Mouse (Mus musculus): Measurements from ENCODE around the gene Aars. TPM values are rescaled to one million over a fixed set of nuclear protein-coding genes. Genes with fewer than 3 reads are reported as not detected.

Gene Aars
- polyA plus RNA-seq, 1 experiment from 2014 or later, result 61.4 TPM

DNA sequence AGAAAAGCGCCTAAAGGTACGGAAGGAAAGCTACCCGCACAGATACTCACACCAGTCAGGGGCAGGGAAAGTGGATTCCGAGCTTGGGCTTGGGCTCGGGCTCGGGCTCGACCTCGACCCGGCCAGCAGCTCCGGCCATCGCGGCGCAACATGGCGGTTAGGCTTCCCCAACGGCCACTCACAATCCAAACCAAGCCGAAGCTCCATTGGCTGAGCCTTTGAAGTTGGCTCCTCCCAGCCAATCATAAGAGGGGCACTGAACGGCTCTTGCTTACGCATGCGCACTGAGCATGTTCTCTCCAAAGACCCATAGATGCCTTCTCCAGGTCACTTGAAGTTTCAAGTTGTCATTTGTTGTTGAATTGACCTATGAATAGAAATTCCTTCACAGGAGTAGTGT lies 1.4 kb upstream of the Aars start, which contains the start of gene Ddx19b:
Ddx19b (minus strand) TSS at position 180 of the 400 bp plus-strand sequence.
- no peak within 1 kb of the TSS for H3K27ac ChIP-seq
- H3K4me2 ChIP-seq, result no peak within 1 kb of the TSS
- peaks cover 26% of the 10 kb centered on the region for H3K4me1 ChIP-seq
- no peak within 1 kb of the TSS for H3K4me3 ChIP-seq (replicated peaks)
- no peaks in the 10 kb centered on the region for H3K9me3 ChIP-seq (replicated peaks)
- ATAC-seq (replicated peaks; ENCODE audit: low FRiP score), result no peak
- WGBS, result 97% methylated on average over 19 of the region's 19 CpGs
- H3K9ac ChIP-seq, result no peak within 1 kb of the TSS
- peaks cover 5% of the 10 kb centered on the region for H3K36me3 ChIP-seq
- 0 out of 2 replicates have a peak, but pooled peaks cover 11% of the 10 kb centered on the region for H3K27me3 ChIP-seq

DNA sequence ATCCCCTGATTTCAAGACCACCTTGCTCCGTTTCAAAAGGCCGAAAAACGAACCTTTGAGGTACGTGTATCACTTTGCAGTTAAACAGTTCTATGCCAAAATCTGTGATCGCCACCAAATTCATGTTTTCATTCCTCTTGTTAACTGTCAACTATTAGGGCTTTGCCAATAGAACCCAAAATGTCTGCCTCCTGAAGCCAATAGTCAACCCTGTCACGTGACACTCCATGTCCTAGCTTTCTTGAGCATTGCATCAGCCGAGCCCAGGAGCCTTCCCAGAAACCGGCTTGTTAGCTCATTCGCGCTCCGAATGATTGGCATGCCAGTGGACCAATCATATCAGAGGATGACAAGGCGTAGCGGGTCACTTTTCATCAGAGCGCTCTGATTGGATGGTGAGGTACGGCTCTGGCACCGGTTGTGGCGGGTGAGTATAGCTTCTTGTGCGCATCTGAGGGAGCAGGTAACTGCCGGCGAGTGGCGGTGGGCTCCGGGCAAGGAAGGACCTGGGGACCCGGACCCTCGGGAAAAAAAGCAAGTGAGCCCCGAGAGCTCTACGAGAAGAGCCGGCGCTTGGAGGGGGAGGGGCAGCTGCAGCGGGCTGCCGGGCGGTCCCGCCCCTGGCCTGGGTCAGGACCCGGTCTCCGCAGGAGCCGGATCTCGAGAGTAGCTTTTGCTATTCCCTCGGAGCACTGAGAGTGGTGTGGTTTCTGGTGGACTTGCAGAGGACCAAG lies 705 bp downstream of the Aars start:
- 6% methylated on average over 37 of the region's 37 CpGs for WGBS
- Histone ChIP-seq H3K27me3 (0 out of 2 replicates have a peak, but pooled peaks cover 11% of the 10 kb centered on the region), H3K9me3 (replicated peaks) (no peaks in the 10 kb centered on the region), H3K4me2 (peak overlapping the region; percentile 65), H3K36me3 (peaks cover 24% of the 10 kb centered on the region), H3K4me1 (peaks cover 23% of the 10 kb centered on the region), H3K4me3 (replicated peaks) (peak overlapping the region; percentile 81), H3K9ac (peak overlapping the region; percentile 71), H3K27ac (peak overlapping the region; percentile 90)
- peak; percentile 99 for ATAC-seq (replicated peaks; ENCODE audit: low FRiP score)

DNA sequence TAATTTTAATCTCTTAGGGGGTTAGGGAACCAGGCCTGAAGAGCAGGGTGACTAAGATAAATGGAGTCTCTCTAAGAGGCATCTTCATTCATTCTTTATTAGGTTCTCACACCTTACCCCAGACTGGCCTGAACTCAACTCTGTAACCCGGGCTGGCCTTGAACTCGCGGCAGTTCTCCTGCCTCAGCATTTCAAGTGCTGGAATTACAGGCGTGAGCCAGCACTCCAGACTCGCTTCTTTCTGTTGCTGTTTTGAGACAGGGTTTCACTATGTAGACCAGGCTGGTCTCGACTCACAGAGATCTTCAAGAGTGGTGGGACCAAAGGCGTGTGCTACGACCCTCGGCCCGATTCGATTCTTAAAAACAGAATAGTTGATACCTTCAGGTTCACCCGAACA lies 1.3 kb downstream of the Aars start:
- peak overlapping the region; percentile 65 for H3K4me2 ChIP-seq
- peak overlapping the region; percentile 81 for H3K4me3 ChIP-seq (replicated peaks)
- peak overlapping the region; percentile 71 for H3K9ac ChIP-seq
- no peaks in the 10 kb centered on the region for H3K9me3 ChIP-seq (replicated peaks)
- H3K27me3 ChIP-seq, result 0 out of 2 replicates have a peak, but pooled peaks cover 11% of the 10 kb centered on the region
- H3K4me1 ChIP-seq, result peaks cover 23% of the 10 kb centered on the region
- peak overlapping the region; percentile 90 for H3K27ac ChIP-seq
- ATAC-seq (replicated peaks; ENCODE audit: low FRiP score), result no peak
- 18% methylated on average over 12 of the region's 12 CpGs for WGBS
- peaks cover 30% of the 10 kb centered on the region for H3K36me3 ChIP-seq

DNA sequence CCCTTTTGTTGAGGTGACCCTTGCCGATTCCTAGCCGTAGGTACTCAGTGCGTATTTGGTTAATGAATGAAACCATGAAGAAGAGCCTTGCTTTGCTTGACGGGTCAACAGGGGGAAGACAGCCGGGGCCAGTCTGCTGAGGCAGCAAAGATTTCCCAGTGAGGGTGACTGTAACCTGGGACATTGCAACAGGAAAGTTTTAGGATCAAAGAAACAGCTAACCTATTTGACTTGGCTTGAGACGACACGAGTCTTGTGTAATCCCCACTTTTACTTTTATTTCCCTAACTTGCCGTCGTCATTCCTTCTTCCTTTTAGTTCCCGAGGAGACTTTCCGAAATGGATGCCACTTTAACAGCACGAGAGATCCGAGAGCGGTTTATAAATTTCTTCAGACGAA lies 3.6 kb downstream of the Aars start:
- H3K9ac ChIP-seq, result no peak overlapping the region
- no peak for ATAC-seq (replicated peaks; ENCODE audit: low FRiP score)

DNA sequence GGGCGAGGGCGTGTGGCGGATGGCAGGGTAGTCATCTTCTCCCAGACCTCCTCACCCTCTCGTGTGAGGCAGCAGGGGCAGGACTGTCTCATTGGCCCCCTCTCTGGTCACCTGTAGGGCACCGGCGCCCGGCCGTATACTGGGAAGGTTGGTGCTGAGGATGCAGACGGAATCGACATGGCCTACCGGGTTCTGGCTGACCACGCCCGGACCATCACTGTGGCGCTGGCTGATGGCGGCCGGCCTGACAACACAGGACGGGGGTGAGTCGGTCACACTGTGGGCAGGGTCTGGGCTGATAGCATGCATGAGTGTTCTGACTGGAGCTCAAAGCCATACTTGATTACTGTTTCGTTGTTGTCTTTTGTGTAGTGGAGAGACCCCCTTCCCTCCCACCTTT lies 9.6 kb downstream of the Aars start:
- no peaks in the 10 kb centered on the region for H3K27me3 ChIP-seq
- H3K4me3 ChIP-seq (replicated peaks), result no peak overlapping the region
- H3K9me3 ChIP-seq (replicated peaks), result no peaks in the 10 kb centered on the region
- no peaks in the 10 kb centered on the region for H3K4me1 ChIP-seq
- peaks cover 99% of the 10 kb centered on the region for H3K36me3 ChIP-seq
- no peak overlapping the region for H3K4me2 ChIP-seq
- WGBS, result 96% methylated on average over 19 of the region's 19 CpGs
- no peak for ATAC-seq (replicated peaks; ENCODE audit: low FRiP score)
- no peak overlapping the region for H3K27ac ChIP-seq
- no peak overlapping the region for H3K9ac ChIP-seq

More for the DNA sequence above, 3.6 kb downstream of the Aars start:
- Histone ChIP-seq H3K27me3 (0 out of 2 replicates have a peak, but pooled peaks cover 5% of the 10 kb centered on the region), H3K4me1 (peaks cover 23% of the 10 kb centered on the region), H3K4me3 (replicated peaks) (no peak overlapping the region), H3K27ac (no peak overlapping the region), H3K36me3 (peaks cover 53% of the 10 kb centered on the region), H3K9me3 (replicated peaks) (no peaks in the 10 kb centered on the region), H3K4me2 (no peak overlapping the region)
- WGBS, result 94% methylated on average over 15 of the region's 15 CpGs

DNA sequence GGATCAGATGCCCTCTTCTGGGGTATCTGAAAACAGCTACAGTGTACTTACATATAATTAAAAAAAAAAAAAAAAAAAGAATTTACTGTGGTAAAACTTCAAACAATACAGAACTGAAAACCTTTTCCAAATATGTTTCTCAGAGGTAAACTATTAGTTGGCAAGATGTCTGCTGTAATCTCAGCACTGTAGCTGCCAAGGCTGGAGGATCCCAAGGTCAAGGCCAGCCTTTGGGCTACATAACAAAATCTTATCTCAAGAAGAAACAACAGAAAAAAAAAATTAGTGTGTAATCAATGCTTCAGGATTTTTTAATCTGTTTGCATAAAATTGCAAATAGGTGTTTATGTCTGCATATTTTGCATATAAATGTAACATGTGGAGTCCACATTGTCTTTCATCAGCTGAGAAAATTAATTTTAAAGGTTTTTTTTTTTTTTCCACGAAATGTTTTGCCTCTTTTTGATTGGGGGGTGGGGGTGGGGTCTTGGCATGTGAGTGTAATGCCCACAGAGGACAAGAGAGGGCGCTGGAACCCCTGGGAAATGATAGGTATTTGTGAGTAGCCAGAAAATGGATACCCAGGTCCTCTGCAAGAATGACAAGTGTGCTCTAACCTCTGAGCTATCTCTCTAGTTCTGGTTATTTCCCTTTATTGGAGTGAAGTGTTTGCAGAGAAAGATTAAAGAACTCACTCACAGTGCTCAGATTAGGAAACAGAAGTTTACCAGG lies 11.2 kb downstream of the Aars start:
- ATAC-seq (replicated peaks; ENCODE audit: low FRiP score), result no peak
- Histone ChIP-seq H3K27ac (no peak overlapping the region), H3K9me3 (replicated peaks) (no peaks in the 10 kb centered on the region), H3K4me3 (replicated peaks) (no peak overlapping the region), H3K4me1 (no peaks in the 10 kb centered on the region), H3K9ac (no peak overlapping the region), H3K36me3 (peaks cover 99% of the 10 kb centered on the region), H3K4me2 (no peak overlapping the region), H3K27me3 (no peaks in the 10 kb centered on the region)
- 49% methylated on average over 2 of the region's 2 CpGs for WGBS

DNA sequence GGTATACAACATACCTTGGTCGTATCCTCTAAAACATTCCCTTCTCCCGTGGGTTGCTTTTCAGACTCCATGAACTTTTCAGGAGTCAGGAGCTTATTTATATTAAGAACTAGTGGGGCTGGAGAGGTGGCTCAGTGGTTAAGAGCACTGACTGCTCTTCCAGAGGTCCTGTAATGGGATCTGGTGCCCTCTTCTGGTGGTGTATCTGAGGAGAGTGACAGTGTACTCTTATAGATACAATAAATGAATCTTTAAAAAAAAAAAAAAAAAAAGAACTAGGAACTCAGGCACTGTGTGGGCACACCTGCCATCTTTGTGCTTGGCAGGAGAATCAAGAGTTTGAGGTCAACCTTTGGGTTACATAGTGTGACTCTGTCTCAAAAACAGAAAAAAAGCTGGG lies 15.8 kb downstream of the Aars start:
- no peak for ATAC-seq (replicated peaks; ENCODE audit: low FRiP score)
- H3K9ac ChIP-seq, result no peak overlapping the region
- no peaks in the 10 kb centered on the region for H3K27me3 ChIP-seq
- no peak overlapping the region for H3K27ac ChIP-seq
- H3K9me3 ChIP-seq (replicated peaks), result no peaks in the 10 kb centered on the region
- no peak overlapping the region for H3K4me2 ChIP-seq
- H3K36me3 ChIP-seq, result peaks cover 100% of the 10 kb centered on the region
- H3K4me3 ChIP-seq (replicated peaks), result no peak overlapping the region
- 89% methylated on average over 2 of the region's 2 CpGs for WGBS
- H3K4me1 ChIP-seq, result no peaks in the 10 kb centered on the region

DNA sequence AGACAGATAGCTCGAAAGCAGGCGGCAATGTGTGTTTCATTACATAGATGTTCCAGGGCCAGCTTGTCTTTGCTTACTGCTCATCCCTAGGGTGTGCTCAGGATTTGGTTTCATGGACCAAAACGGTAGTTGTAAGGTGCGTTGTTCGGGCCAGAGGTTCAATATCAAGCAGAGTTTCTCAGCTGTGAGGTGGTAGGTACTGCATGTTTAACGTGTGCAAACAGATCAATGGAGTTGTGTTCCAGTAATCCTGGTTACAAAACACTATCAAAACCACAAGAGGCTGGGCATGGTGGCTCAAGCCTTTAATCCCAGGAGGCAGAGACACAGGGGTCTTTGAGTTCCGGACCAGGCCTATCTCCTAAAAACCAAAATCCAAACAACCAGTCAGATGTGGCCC lies 16.2 kb downstream of the Aars start:
- Histone ChIP-seq H3K9ac (no peak overlapping the region), H3K36me3 (peaks cover 100% of the 10 kb centered on the region), H3K27me3 (no peaks in the 10 kb centered on the region), H3K4me3 (replicated peaks) (no peak overlapping the region), H3K4me2 (no peak overlapping the region), H3K9me3 (replicated peaks) (no peaks in the 10 kb centered on the region), H3K27ac (no peak overlapping the region), H3K4me1 (no peaks in the 10 kb centered on the region)
- WGBS, result 96% methylated on average over 7 of the region's 7 CpGs
- no peak for ATAC-seq (replicated peaks; ENCODE audit: low FRiP score)

DNA sequence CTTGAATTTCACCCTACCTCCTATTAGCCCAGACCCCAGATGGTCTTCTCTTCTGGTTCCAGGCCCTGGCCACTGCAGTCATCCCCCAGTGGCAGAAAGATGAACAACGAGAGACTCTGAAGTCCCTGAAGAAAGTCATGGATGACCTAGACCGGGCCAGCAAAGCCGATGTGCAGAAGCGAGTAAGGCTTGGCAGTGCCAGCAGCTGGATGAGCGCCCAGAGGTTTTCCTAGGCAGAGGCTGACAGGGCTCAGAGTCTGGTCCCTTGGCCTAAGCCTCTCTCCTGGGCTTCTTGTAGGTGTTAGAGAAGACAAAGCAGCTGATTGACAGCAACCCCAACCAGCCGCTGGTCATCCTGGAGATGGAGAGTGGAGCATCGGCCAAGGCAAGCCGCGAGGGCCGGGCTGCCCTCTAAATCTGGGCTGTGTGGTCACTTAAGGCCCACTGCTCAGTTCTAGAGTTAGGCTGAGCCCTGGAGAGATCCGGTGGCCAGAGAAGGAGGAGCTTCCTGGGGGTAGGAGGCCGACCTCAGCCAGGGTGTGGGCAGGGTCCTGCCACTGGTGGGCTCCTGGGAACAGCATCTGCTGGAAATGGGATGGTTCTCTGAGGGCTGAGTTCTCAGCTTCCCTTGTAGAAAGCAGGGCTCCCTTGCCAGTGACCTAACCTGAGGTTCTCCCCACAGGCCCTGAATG lies 21.0 kb downstream of the Aars start:
- Histone ChIP-seq H3K27ac (no peak overlapping the region), H3K9ac (no peak overlapping the region), H3K4me2 (no peak overlapping the region), H3K27me3 (no peaks in the 10 kb centered on the region), H3K9me3 (replicated peaks) (no peaks in the 10 kb centered on the region), H3K4me1 (peaks cover 19% of the 10 kb centered on the region), H3K36me3 (peaks cover 83% of the 10 kb centered on the region), H3K4me3 (replicated peaks) (no peak overlapping the region)
- no peak for ATAC-seq (replicated peaks; ENCODE audit: low FRiP score)
- 93% methylated on average over 12 of the region's 12 CpGs for WGBS

DNA sequence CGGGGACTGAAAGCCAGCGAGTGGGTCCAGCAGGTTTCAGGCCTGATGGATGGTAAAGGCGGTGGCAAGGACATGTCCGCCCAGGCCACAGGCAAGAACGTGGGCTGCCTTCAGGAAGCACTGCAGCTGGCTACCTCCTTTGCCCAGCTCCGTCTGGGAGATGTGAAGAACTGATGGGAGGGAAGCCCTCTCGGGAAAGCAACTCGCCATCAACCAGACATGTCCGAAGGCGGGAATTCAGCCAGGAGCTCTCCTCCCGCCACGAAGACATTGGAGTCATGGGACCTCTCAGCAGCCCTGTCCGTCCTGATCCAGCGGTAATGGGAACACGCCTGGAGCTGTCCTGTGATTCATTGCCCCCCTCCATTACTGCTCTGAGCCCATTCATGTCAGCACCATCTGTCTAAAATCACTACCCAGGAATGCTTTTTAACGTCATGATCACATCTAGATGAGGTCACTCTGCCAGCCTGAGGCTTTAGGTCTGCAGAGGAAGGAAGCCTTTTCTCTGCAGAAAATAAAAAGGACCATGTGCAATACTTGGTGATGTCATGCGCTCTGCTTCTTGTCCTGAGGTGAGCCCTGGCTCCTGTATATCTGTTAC lies 22.2 kb downstream of the Aars start:
- no peak overlapping the region for H3K9ac ChIP-seq
- peaks cover 23% of the 10 kb centered on the region for H3K4me1 ChIP-seq
- no peak overlapping the region for H3K4me3 ChIP-seq (replicated peaks)
- H3K27me3 ChIP-seq, result no peaks in the 10 kb centered on the region
- H3K4me2 ChIP-seq, result no peak overlapping the region
- peaks cover 71% of the 10 kb centered on the region for H3K36me3 ChIP-seq
- 88% methylated on average over 17 of the region's 17 CpGs for WGBS
- no peak overlapping the region for H3K27ac ChIP-seq
- ATAC-seq (replicated peaks; ENCODE audit: low FRiP score), result no peak
- no peaks in the 10 kb centered on the region for H3K9me3 ChIP-seq (replicated peaks)

DNA sequence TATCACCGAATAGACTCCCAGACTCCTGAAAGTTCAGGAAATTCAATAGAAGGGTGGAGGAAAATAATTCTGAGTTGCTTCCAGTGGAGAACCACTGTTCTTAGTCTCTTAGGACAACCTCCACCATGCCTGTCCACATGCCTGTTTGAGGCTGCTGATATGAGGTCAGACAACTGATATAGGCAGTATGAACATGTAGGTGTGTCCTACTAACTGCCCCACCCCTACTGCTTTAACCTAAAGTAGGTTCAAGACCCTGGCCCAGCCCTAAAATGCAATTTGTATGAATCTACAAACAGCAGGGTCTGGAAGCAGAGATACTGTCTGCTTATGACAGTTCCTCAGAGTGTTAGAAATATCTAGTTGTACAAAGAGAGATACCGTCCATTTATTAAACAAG lies 22.7 kb downstream of the Aars start:
- Histone ChIP-seq H3K36me3 (peaks cover 66% of the 10 kb centered on the region), H3K27ac (peak overlapping the region; percentile 95; the same call in 1 of the 2 replicates), H3K4me3 (replicated peaks) (peak overlapping the region; percentile 96), H3K9me3 (replicated peaks) (no peaks in the 10 kb centered on the region), H3K4me1 (peaks cover 24% of the 10 kb centered on the region), H3K4me2 (peak overlapping the region; percentile 95; the same call in 1 of the 2 replicates), H3K9ac (peak overlapping the region; percentile 94; the same call in 1 of the 2 replicates), H3K27me3 (no peaks in the 10 kb centered on the region)
- WGBS, result 68% methylated on average over 2 of the region's 2 CpGs
- ATAC-seq (replicated peaks; ENCODE audit: low FRiP score), result no peak
